Mouse (Mus musculus): ENCODE measurements around the gene Usp29.
"Not testable (repeated sequence)": the region's sequence is repeated elsewhere in the genome, so short reads cannot be mapped to it uniquely, and the experiment has no call there.

DNA sequence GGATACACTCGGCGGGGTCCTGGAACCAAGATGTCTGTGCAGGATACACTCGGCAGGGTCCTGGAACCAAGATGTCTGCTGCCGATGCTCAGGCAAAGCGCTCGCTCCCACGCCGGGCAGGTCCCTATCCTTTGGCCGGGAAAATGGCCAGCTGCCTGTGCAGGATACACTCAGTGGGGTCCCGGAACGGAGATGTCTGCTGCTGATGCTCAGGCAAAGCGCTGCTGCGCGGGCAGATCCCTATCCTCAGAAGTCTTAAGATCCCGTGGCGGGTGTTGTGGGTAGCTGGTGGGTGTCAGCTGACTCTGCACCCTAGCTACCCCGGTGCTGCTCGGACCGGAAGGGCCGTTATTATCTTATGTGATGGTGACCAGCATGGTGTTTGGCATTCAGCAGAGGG is 217.7 kb downstream of the Usp29 start:
- not testable (repeated sequence) for TF ChIP-seq GATA1, TAL1 (IDR thresholded peaks at IDR 0.05; ENCODE audit: low read length)

All from erythroblast, embryonic 14.5 days (primary cell).